20 mouse cellular contexts compared by ENCODE assay signal in the genomic region with DNA sequence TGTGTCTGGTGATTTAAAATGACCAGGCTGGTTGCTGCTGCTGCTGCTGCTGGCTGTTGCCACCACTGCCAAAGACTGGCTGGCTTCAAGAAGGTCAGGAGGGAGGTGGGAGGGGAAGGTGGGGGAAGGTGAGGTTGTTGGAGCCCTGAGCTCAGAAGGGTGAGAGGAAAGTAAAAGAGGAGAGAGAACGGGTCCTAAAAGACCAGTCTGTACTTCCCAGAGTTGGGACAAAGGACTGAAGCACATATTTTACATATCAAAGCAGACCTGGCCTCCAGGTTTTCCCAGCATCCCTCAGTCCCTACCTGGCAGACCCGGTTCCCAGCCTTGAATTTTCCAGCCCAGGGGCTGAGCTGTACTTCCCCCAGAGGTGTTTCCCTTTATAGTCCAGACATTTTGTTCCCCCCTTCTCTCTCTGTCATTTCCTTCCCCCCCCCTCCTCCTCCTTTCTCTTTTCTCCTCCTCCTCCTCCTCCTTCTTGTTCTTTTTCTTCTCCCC. TPM values are rescaled to one million over a fixed set of nuclear protein-coding genes. Genes with fewer than 3 reads are reported as not detected.
A peak's percentile ranks its signal among the peaks of the same experiment; 100 is the strongest.
DNase-seq lines count a peak whose midpoint lies in the region; ATAC-seq and TF ChIP-seq lines count a peak whose summit lies in the region.
"Had no signal": no experiment of that assay in that cellular context is flagged by ENCODE, and none has a peak within 500 bp of the region (broad histone marks: within the 10 kb centered on the region; RNA-seq: fewer than 3 reads in every experiment).

No protein-coding gene starts in this region.

- H3K36me3 ChIP-seq in hindbrain, embryonic 10.5 days, result no peaks in the 10 kb centered on the region
- H3K36me3 ChIP-seq in hindbrain, postnatal 0 days (ENCODE audit: insufficient read depth, low read length), result no peaks in the 10 kb centered on the region
- H3K36me3 ChIP-seq in ES-E14 (ENCODE audit: control insufficient read depth, insufficient read depth, low read length, poor library complexity, severe bottlenecking), result no peaks in the 10 kb centered on the region
- H3K36me3 ChIP-seq in kidney, embryonic 15.5 days, result no peaks in the 10 kb centered on the region
- H3K36me3 ChIP-seq: embryonic facial prominence, embryonic 15.5 days; liver, embryonic 12.5 days; lung, embryonic 15.5 days; neural tube, embryonic 12.5 days had no signal

- ATAC-seq in hindbrain, postnatal 0 days, result no peak
- peak; percentile 54; the same call in 1 of the 2 replicates for ATAC-seq in kidney, embryonic 15.5 days (replicated peaks; ENCODE audit: low FRiP score)
- ATAC-seq: forebrain, embryonic 13.5 days; liver, embryonic 12.5 days had no signal

- H3K4me3 ChIP-seq in hindbrain, embryonic 10.5 days, result no peak overlapping the region
- H3K4me3 ChIP-seq in hindbrain, postnatal 0 days (ENCODE audit: low read length), result no peak overlapping the region
- H3K4me3 ChIP-seq in ES-E14 (ENCODE audit: insufficient read depth in 1 of 2, low read depth in 1 of 2, low read length in 2 of 2, poor library complexity in 1 of 2, severe bottlenecking in 1 of 2), result no peak overlapping the region
- H3K4me3 ChIP-seq in kidney, embryonic 15.5 days (replicated peaks), result no peak overlapping the region
- H3K4me3 ChIP-seq: embryonic facial prominence, embryonic 15.5 days; forebrain, embryonic 13.5 days; layer of hippocampus, adult 2 months; liver, embryonic 12.5 days; lung, embryonic 15.5 days; neural tube, embryonic 12.5 days had no signal

- 8% methylated on average over 2 of the region's 2 CpGs for WGBS in hindbrain, embryonic 10.5 days
- WGBS in hindbrain, postnatal 0 days, result 18% methylated on average over 2 of the region's 2 CpGs
- WGBS in kidney, embryonic 15.5 days, result 2% methylated on average over 2 of the region's 2 CpGs

- peak overlapping the region; percentile 29; the same call in 1 of the 2 replicates for H3K27ac ChIP-seq in hindbrain, embryonic 10.5 days
- H3K27ac ChIP-seq in hindbrain, postnatal 0 days, result no peak overlapping the region
- H3K27ac ChIP-seq in ES-E14 (ENCODE audit: insufficient read depth, low read depth, low read length, poor library complexity, severe bottlenecking), result no peak overlapping the region
- H3K27ac ChIP-seq in kidney, embryonic 15.5 days, result 0 out of 2 replicates have a peak overlapping the region, but pooled peaks have one; percentile 41
- H3K27ac ChIP-seq: embryonic facial prominence, embryonic 15.5 days; forebrain, embryonic 13.5 days; layer of hippocampus, adult 2 months; liver, embryonic 12.5 days; lung, embryonic 15.5 days; neural tube, embryonic 12.5 days had no signal

- no peak overlapping the region for H3K4me2 ChIP-seq in hindbrain, postnatal 0 days (ENCODE audit: low read depth, low read length)
- no peak overlapping the region for H3K4me2 ChIP-seq in kidney, embryonic 15.5 days
- H3K4me2 ChIP-seq: embryonic facial prominence, embryonic 15.5 days; forebrain, embryonic 13.5 days; liver, embryonic 12.5 days; lung, embryonic 15.5 days; neural tube, embryonic 12.5 days had no signal

- no peak for TF ChIP-seq CTCF in hindbrain, postnatal 0 days (IDR thresholded peaks at IDR 0.05; ENCODE audit: low read depth)

- H3K9me3 ChIP-seq in hindbrain, embryonic 10.5 days, result no peaks in the 10 kb centered on the region
- H3K9me3 ChIP-seq in hindbrain, postnatal 0 days (ENCODE audit: low read length), result no peaks in the 10 kb centered on the region
- H3K9me3 ChIP-seq in ES-E14 (ENCODE audit: control insufficient read depth, insufficient read depth, low read depth, low read length), result no peaks in the 10 kb centered on the region
- H3K9me3 ChIP-seq in kidney, embryonic 15.5 days (replicated peaks), result no peaks in the 10 kb centered on the region
- H3K9me3 ChIP-seq: embryonic facial prominence, embryonic 15.5 days; forebrain, embryonic 13.5 days; liver, embryonic 12.5 days; lung, embryonic 15.5 days; neural tube, embryonic 12.5 days had no signal

- no peak for DNase-seq in hindbrain, embryonic 10.5 days (ENCODE audit: low spot score)
- no peak for DNase-seq in hindbrain, postnatal 0 days (ENCODE audit: low spot score)
- peak; percentile 17 for DNase-seq in 416B (ENCODE audit: low read depth)
- peak; percentile 9 for DNase-seq in ES-E14 (ENCODE audit: low read depth, low spot score)
- no peak for DNase-seq in adipocyte (ENCODE audit: low spot score)
- no peak for DNase-seq in lung, postnatal 4 days
- no peak for DNase-seq in adrenal gland, postnatal 36 days
- DNase-seq: adrenal gland, postnatal 14 days; cerebellum, adult 2 months; left cerebral cortex, postnatal 4 days; right cerebral cortex, postnatal 14 days; thymus, postnatal 4 days had no signal

- peaks cover 16% of the 10 kb centered on the region for H3K4me1 ChIP-seq in hindbrain, embryonic 10.5 days (replicated peaks)
- H3K4me1 ChIP-seq in hindbrain, postnatal 0 days (ENCODE audit: insufficient read depth, low read length), result no peaks in the 10 kb centered on the region
- no peaks in the 10 kb centered on the region for H3K4me1 ChIP-seq in ES-E14 (ENCODE audit: control insufficient read depth in 2 of 2, insufficient read depth in 2 of 2, low read length in 2 of 2, poor library complexity in 1 of 2)
- no peaks in the 10 kb centered on the region for H3K4me1 ChIP-seq in kidney, embryonic 15.5 days
- H3K4me1 ChIP-seq: embryonic facial prominence, embryonic 15.5 days; liver, embryonic 12.5 days; lung, embryonic 15.5 days; neural tube, embryonic 12.5 days had no signal

- in situ Hi-C loops in ES-E14 (cut with MboI; ENCODE audit: low sequenced_read_pairs in 2 of 2, unreplicated experiment in 2 of 2), result loop anchor here in 1 of 2 experiments (25.0 kb wide), 1 partner anchor 555 kb away; no protein-coding TSS in a partner anchor

- no peak overlapping the region for H3K9ac ChIP-seq in hindbrain, postnatal 0 days (replicated peaks; ENCODE audit: low read length)
- no peak overlapping the region for H3K9ac ChIP-seq in ES-E14 (ENCODE audit: insufficient read depth, low read depth, low read length, poor library complexity, severe bottlenecking)
- H3K9ac ChIP-seq in kidney, embryonic 15.5 days, result no peak overlapping the region
- H3K9ac ChIP-seq: embryonic facial prominence, embryonic 15.5 days; forebrain, embryonic 13.5 days; liver, embryonic 12.5 days; lung, embryonic 15.5 days; neural tube, embryonic 12.5 days had no signal

- no peaks in the 10 kb centered on the region for H3K27me3 ChIP-seq in hindbrain, embryonic 10.5 days (ENCODE audit: insufficient read depth, poor library complexity, severe bottlenecking)
- H3K27me3 ChIP-seq in hindbrain, postnatal 0 days (ENCODE audit: insufficient read depth, low read length), result no peaks in the 10 kb centered on the region
- H3K27me3 ChIP-seq in kidney, embryonic 15.5 days, result no peaks in the 10 kb centered on the region
- H3K27me3 ChIP-seq: embryonic facial prominence, embryonic 15.5 days; forebrain, embryonic 13.5 days; liver, embryonic 12.5 days; lung, embryonic 15.5 days; neural tube, embryonic 12.5 days had no signal

TF ChIP-seq in ES-E14, 5 proteins besides CTCF, POLR2A, EP300 and RAD21:
- TF ChIP-seq CHD2 (IDR thresholded peaks at IDR 0.05; ENCODE audit: low read depth, low read length), result no peak
- TF ChIP-seq ZNF384 (IDR thresholded peaks at IDR 0.05; ENCODE audit: low read depth, low read length), result no peak
- TF ChIP-seq MAFK (IDR thresholded peaks at IDR 0.05; ENCODE audit: insufficient read depth, low read depth, low read length), result no peak
- TF ChIP-seq HCFC1 (IDR thresholded peaks at IDR 0.05; ENCODE audit: borderline replicate concordance, insufficient read depth, low read length), result no peak
- TF ChIP-seq ZC3H11A (IDR thresholded peaks at IDR 0.05; ENCODE audit: borderline replicate concordance, low read depth, low read length), result no peak
TF ChIP-seq in ES-E14: peak in this region for 0.

RNA-seq across cellular contexts. Expression of a gene that starts 32.7 kb away (rescaled TPM):
- 40.3 and 44.2 TPM in 2 replicates for polyA plus RNA-seq in hindbrain, embryonic 10.5 days (2016; fragmentation: Nextera tagmentation; extraction: Ambion mirVana)
- 31.3 and 42.4 TPM in 2 replicates for total RNA-seq in hindbrain, postnatal 0 days (2014; rRNA removed)
- polyA plus RNA-seq in hindbrain, postnatal 0 days (2015; fragmentation: Nextera tagmentation; extraction: Ambion mirVana), result 23.5 and 26.0 TPM in 2 replicates
- total RNA-seq in ES-E14 (2012; rRNA removed), result 27.7 and 51.1 TPM in 2 replicates
- 70.5 and 72.6 TPM in 2 replicates for polyA plus RNA-seq in kidney, embryonic 15.5 days (2015; fragmentation: Nextera tagmentation; extraction: Ambion mirVana)
- 10 to 100 TPM in 1 of 2 experiments, 1 to 10 TPM in 1; 8.7 to 12.3 TPM for total RNA-seq in adrenal gland, postnatal 36 days (2021)
- total RNA-seq: MEL had no signal

Comparison
In these comparisons a context has a peak if more than half of its experiments do, and no peak if none do; other contexts are left out.
1. H3K27ac ChIP-seq: peak in hindbrain, embryonic 10.5 days (single experiment) and kidney, embryonic 15.5 days (single experiment); none in hindbrain, postnatal 0 days (single experiment) and ES-E14 (single experiment).
2. DNase-seq: peak in 416B (single experiment) and ES-E14 (single experiment); none in hindbrain, embryonic 10.5 days (single experiment), hindbrain, postnatal 0 days (single experiment), adipocyte (single experiment), lung, postnatal 4 days (0 of 2) and adrenal gland, postnatal 36 days (0 of 2).